Mouse (Mus musculus): ENCODE measurements at regions not wholly inside any gene's neighbourhood (a gene's known extent, or its start where the extent isn't known, plus 50 kb on each side); places are given as distances from the start of the nearest gene placed in this dataset.

- no peak for DNase-seq (ENCODE audit: low spot score in 2 of 2)
Measured at GRCm38 (mm10) chr2:162734286-162734685, 73.3 kb upstream of the Ptprt start.

- no peak for DNase-seq (ENCODE audit: low spot score in 2 of 2)
Measured at GRCm38 (mm10) chr2:162720016-162720415, 59.1 kb upstream of the Ptprt start.

- no peak for DNase-seq (ENCODE audit: low spot score in 2 of 2)
Measured at GRCm38 (mm10) chr2:162718466-162718865, 57.5 kb upstream of the Ptprt start.

- peak; percentile 14 to 38 for DNase-seq (ENCODE audit: low spot score in 2 of 2)
Measured at GRCm38 (mm10) chr2:162714976-162715375, 54.0 kb upstream of the Ptprt start.

GRCm38 (mm10) chr2:162712972-162713371, 52.0 kb upstream of the Ptprt start:
- no peak for DNase-seq (ENCODE audit: low spot score in 2 of 2)

DNA sequence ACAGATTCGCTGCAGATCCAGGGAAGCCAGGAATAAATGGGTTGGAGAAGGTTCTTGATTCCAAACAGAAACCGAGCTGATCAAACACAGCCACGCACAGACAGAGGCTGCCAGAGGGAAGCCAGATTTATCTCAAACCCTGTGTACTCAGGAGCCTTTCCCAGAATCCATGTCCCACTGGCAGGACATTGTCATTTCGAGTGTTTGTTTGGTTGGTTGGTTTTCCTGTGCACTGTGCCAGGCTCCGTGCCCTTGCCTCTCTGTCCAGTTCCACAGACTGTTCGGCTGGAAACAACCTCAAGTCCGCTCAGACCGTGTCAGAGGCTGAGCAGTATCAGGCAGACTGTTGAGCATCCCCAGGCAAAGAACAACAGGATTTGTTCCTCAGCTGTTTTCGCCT, 51.4 kb upstream of the Ptprt start:
- DNase-seq (ENCODE audit: low spot score in 2 of 2): no peak
